Mouse (Mus musculus): ENCODE results near the gene Dlk2.
A peak's percentile ranks its signal among the peaks of the same experiment; 100 is the strongest.

The Dlk2 gene

GRCm38 (mm10) chr17:46273803-46274236 lies 23.4 kb upstream of the Dlk2 start:
- no peak for DNase-seq (ENCODE audit: low spot score in 2 of 2)

DNA sequence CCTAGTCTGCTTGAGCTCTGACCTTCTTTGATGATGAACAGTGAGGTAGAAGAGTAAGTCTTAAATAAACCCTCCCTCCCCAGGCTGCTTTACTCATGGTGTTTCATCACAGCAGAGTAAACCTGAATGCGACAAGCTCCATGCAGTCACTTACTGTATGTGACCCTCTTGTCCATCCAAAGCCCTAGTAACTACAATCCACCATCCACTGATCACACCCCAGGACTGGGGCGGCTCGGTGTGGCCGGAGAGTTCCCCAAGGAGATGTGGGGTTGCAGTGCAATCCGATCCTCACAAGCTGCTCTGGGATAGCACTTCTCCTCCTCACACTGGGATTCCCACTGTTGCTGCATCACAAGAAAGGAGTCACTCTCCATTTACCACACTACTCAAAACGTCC lies 22.8 kb upstream of the Dlk2 start:
- no peak for DNase-seq (ENCODE audit: low spot score in 2 of 2)

- no peak for DNase-seq (ENCODE audit: low spot score in 2 of 2)
These were observed 22.2 kb upstream of the Dlk2 start for GRCm38 (mm10) chr17:46275034-46275433.

DNA sequence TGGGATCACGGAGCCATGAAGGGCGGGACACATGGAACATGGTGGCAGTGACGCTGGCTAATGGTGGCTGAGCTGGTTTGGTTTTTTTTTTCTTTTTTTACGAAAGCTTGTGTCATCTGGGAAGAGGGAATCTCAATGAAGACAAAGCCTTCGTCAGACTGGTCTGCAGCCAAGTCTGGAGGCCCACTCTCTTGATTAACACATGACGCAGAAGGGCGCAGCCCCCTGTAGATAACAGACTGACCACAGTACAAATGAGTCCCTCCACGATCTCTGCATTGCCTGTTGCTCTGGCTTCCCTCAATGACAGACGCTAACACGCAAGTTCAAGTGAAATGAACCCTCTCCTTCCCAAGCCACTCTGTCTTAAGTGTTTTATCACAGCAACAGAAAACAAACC lies 21.7 kb upstream of the Dlk2 start:
- DNase-seq (ENCODE audit: low spot score in 2 of 2): no peak

DNA sequence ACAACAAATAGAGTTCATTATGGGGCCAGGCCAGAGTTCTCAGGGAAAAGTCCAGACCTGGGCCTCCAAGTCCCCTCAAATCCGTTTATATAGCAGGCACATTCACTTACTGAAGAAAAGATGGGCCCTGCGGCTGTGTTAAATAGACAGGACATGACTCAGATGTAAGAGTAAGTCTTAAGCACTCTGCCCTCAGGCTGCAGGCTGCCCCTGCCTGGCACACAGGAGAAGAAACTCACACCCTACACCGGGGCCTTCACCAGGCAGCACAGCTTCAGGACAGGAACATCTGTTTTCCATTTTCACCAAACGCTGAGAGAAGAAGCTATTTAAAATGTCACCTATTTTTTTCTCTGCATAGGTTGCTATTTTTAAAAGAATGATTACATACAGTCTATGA lies 19.6 kb upstream of the Dlk2 start:
- no peak for DNase-seq (ENCODE audit: low spot score in 2 of 2)

GRCm38 (mm10) chr17:46278011-46278765 lies 19.0 kb upstream of the Dlk2 start:
- DNase-seq (ENCODE audit: low spot score in 2 of 2): no peak

DNA sequence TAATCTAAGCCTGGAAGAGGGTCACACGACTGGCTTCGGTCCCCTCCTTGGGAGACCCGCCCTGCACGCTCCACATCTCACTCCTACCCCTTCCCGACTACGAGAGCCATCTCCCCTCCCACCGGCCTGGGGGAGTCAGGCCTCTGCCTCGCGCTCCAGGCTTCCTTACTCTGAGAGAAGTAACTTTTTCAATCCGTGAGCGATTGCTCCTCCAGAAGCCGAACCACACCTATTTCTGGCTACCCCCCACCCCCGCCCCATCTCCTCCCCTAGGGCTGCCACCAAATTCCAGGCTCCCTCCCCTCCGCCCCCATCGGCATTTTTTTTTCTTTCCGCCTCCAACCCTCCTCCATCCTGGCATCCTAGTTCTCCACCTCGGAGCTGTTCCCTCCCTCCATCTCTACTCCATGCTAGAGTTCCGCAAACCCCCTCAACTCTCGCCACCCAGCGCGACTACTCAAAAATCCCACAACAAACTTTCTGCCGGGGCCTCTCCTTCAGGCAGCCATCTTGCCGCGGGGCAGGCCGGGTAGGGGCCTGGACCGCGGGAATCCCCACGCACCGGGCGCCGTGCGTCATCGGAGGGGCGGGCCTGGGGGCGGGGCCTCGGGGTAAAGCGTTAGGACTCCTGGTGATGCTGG lies 14.6 kb upstream of the Dlk2 start, which contains the start of gene Tjap1:
TSS of gene Tjap1 (minus strand) at position 544 of the 641 bp plus-strand sequence.
- peak; percentile 71 to 80 for DNase-seq (ENCODE audit: low spot score in 2 of 2)

DNA sequence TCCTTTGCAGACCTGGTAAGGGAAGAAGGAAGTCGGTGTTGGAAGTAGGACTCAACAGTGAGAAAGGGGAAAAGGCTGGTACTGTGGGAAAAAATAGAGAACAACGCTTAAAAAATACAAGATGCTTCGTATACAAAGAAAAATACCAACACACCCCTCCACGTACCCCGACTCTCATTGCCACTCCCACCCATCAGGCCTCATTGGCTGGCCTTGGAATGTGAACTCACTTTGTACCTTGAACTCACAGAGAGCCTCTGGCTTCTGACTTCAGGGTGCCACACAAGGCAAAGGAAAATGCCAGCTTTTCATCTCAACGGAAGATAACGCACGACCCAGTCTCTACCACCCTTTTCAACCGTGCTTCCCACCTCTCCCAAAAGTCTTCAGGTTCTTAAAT lies 14.1 kb upstream of the Dlk2 start:
- DNase-seq (ENCODE audit: low spot score in 2 of 2): no peak

DNA sequence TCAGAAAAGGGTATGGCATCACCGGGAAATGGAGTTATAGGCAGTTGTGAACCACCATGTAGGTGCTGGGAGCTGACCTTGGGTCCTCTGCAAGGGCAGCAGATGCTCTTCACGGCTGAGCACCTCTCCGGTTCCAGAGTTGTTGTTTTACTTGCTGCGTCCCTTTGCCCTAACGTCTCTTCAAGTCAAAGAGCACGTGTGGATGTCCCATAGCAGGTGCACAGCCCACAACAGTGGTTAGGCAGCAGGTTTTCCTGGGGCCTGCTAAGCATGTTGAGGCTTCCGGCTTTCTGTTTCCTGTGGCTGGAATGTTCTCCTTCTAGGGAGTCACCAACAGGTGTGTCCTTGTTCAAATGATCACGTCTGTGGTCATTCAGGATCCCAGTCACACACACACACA lies 13.3 kb upstream of the Dlk2 start:
- no peak for DNase-seq (ENCODE audit: low spot score in 2 of 2)

- no peak for DNase-seq (ENCODE audit: low spot score in 2 of 2)
These were observed 12.6 kb upstream of the Dlk2 start for GRCm38 (mm10) chr17:46284653-46285052.

DNA sequence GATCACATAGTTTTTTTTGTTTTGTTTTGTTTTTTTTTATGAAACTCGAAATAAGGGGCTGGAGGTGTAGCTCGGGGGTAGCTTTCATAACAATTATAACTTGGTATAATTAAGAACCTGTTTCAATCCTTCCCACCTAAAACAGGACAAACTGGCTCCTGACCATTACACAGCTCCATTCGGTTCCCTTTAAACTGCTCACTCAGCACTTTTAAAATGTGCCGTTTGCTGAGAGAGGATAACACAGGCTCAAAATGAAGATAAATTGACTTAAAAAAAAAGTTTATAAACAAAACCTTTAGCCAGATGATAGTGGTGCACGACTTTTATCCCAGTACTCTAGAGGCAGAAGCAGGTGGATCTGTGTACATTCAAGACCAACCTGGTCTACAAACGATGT lies 11.8 kb upstream of the Dlk2 start:
- DNase-seq (ENCODE audit: low spot score in 2 of 2): no peak

- no peak for DNase-seq (ENCODE audit: low spot score in 2 of 2)
These were observed 9.5 kb upstream of the Dlk2 start for GRCm38 (mm10) chr17:46287678-46288095.

DNA sequence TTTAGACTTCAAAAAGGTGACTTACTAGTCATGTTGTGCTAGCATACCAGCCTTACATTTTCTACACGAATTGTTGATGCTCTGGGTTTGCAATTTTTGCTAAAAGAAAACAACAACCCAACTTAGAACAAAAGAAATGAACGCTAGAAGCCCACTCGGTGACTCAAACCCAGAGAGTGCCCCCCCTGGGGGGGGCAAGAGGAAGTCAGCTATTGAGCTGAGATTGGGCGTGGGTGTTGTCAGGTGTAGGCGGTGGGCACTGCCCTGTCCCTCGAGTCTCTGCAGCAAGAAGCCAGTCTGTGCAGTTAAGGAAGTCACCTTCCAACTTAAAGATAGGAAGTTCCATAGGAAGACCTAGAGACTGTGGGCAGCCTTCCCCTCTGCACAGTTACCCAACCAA lies 620 bp upstream of the Dlk2 start:
- no peak for DNase-seq (ENCODE audit: low spot score in 2 of 2)

GRCm38 (mm10) chr17:46297028-46297363 lies 225 bp upstream of the Dlk2 start:
- DNase-seq (ENCODE audit: low spot score in 2 of 2): no peak

DNA sequence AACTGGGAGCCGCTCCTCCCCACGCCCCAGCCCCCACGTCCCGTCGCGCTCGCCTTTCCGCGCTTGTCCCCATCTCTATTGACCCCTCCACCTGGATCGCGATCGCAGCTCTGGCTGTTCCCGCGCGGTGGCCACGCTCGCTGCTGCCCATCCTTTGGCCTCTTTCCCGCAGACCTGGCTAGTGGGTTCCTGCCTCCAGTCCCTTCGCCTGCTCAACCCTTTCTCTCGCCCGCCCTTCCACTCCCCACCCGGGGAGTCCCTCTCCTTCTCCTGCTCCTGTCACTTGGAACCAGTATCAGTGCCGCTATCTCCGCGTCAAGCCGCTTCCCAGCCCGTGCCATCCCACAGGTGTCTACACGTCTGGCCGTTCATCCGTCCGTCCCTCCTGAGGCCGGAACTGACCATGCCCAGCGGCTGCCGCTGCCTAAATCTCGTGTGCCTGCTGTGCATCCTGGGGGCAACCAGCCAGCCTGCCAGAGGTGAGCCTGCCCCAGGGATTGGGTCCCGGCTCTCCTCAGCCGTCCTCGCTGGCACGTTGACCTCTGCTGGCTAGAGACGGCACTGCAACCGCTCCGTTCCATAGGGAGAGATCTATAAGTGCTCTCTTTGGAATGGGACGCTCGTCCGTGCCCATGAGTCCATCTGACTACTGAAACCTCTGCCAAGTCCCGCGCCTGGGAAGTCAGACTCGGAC lies 1.1 kb downstream of the Dlk2 start:
- peak; percentile 46 to 64 for DNase-seq (ENCODE audit: low spot score in 2 of 2)

DNA sequence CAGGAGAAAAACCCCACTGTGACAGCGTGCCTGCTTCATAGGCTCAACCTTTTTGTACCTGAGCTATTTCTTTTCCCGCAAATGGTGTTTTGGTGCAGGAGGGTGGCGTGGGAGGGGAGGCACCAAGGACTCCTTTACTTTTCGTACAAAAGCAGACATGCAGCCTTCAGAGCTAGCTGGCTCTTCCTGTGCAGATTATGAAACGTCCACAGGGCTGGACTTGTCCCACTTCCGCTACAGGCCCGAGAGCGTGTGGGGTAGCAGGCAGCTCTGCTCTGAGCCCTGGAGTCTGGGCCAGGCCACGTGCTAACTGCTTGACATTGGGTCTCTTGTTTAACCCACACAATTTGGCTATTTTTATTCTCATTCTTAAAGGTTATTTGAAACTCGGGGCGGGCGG lies 4.7 kb downstream of the Dlk2 start:
- DNase-seq (ENCODE audit: low spot score in 2 of 2): no peak

DNA sequence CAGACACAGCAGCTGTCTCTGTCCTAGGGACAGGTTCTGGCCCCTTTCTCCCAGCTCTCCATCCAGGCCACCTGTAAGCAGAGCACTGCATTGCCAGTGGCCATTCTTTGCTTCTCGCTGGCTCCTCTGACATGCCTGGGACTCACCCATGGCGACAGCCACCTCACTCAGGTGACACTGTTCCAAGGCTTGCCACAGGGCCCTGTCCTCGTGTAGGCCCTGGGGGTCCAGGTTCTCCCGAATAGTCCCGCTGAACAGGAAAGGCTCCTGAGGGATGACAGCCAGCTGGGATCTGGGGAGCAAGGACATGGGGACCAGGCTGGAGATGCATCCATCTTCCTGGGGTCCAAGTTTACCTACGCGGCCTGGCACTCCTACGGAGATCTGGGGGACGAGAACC lies 7.0 kb downstream of the Dlk2 start:
- no peak for DNase-seq (ENCODE audit: low spot score in 2 of 2)

- no peak for DNase-seq (ENCODE audit: low spot score in 2 of 2)
These were observed 9.7 kb downstream of the Dlk2 start for GRCm38 (mm10) chr17:46306956-46307355.

- DNase-seq (ENCODE audit: low spot score in 2 of 2): no peak
These were observed 12.6 kb downstream of the Dlk2 start for GRCm38 (mm10) chr17:46309835-46310234.

- DNase-seq (ENCODE audit: low spot score in 2 of 2): no peak
These were observed 13.3 kb downstream of the Dlk2 start for GRCm38 (mm10) chr17:46310515-46310914.

GRCm38 (mm10) chr17:46313135-46313715 lies 16.0 kb downstream of the Dlk2 start:
- no peak for DNase-seq (ENCODE audit: low spot score in 2 of 2)

DNA sequence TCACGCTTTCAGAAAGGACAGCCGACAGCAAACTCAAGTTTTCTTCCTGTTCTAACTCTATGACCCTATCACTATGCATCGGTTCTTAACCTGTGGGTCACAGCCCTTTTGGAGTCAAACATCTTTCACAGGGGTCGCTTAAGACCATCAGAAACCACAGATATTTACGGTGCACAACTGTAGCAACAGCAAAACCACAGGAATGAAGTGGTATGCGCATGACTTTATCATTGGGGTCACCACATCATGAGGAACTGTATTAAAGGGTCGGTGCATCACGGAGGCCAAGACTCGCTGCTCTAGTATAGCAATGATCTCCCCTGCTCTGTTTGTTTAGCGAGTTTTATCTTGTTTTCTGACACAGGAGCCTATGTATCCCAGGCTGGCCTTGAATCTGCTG lies 18.6 kb downstream of the Dlk2 start:
- no peak for DNase-seq (ENCODE audit: low spot score in 2 of 2)

DNA sequence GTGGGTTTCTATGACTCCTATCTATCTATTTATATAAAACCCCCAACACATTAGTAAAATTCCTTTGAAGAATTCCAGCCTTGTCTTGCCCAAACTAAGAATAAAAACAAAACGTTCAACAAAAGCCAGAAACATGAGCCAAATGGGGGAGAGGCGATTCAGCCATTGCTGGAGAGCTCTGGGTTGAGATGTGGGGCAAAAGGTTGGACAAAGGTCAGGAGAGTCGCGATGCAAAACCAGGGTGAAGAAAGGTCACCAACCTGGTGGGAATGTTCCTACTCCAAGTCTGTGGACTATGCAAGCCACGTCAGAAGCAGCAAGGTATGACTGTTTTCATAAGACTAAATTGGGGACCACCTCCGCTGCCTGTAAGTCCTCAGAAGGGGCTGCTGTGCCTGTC lies 23.3 kb downstream of the Dlk2 start:
- DNase-seq (ENCODE audit: low spot score in 2 of 2): no peak

Data from natural killer cell, adult 2 months (primary cell).